Mouse (Mus musculus) small intestine, adult 2 months (tissue): ENCODE results near the gene Zhx3. TPM values are rescaled to one million over a fixed set of nuclear protein-coding genes. Genes with fewer than 3 reads are reported as not detected.

Experiments used
- H3K27ac ChIP-seq: fragments of 200-500 bp; 2 replicates; pipeline ENCODE4 v1.5.1; 2012; ENCODE audit warnings: low read depth, low read length, control low read depth, inconsistent platforms; ENCODE audit not compliant: insufficient read depth
- H3K27me3 ChIP-seq: fragments of 200-500 bp; 2 replicates; pipeline ENCODE4 v1.6.1; 2012; ENCODE audit warnings: mild to moderate bottlenecking, moderate library complexity, low read length, inconsistent platforms; ENCODE audit not compliant: control insufficient read depth, insufficient read depth
- H3K36me3 ChIP-seq: fragments of 200-500 bp; 2 replicates; pipeline ENCODE4 v1.6.1; 2012; ENCODE audit warnings: mild to moderate bottlenecking, low read length, control low read depth, inconsistent platforms; ENCODE audit not compliant: control insufficient read depth, insufficient read depth
- H3K4me1 ChIP-seq: fragments of 200-500 bp; 2 replicates; pipeline ENCODE4 v1.6.1; 2012; ENCODE audit warnings: low read length, inconsistent platforms, mixed read lengths; ENCODE audit not compliant: control insufficient read depth, insufficient read depth, insufficient read length
- H3K4me3 ChIP-seq: fragments of 200-500 bp; 2 replicates; pipeline ENCODE4 v1.5.1; 2012; ENCODE audit warnings: low read depth, mild to moderate bottlenecking, control low read depth, inconsistent platforms, low read length, moderate library complexity
- CTCF ChIP-seq: fragments of 200-500 bp; IDR thresholded peaks from 2 replicates; pipeline ENCODE4 v1.5.1; 2012; ENCODE audit warnings: low read depth, mild to moderate bottlenecking, control low read depth, inconsistent platforms, low read length, moderate library complexity, mixed read lengths; ENCODE audit not compliant: insufficient replicate concordance, insufficient read length; ENCODE audit errors: extremely low read depth
- POLR2A ChIP-seq: fragments of 200-500 bp; IDR thresholded peaks from 2 replicates; pipeline ENCODE4 v1.6.1; 2012; ENCODE audit warnings: low read depth, mild to moderate bottlenecking, control low read depth, inconsistent platforms, low read length, moderate library complexity
- whole genome bisulfite sequencing: fragments of 180-500 bp; shearing (Covaris S2); methylation state at CpG from one replicate; pipeline ENCODE4 v1.1.7; 2018; 5-methylcytosine and 5-hydroxymethylcytosine counted together
- polyA plus RNA-seq: library from polyadenylated mRNA; depleted of rRNA; stranded (reverse); fragments of >200 nt; gene quantifications from 2 replicates; pipeline ENCODE4 v1.2.3, GENCODE M21; 2012

Gene Zhx3
- polyA plus RNA-seq, 1 experiment, result 6.2 TPM

DNA sequence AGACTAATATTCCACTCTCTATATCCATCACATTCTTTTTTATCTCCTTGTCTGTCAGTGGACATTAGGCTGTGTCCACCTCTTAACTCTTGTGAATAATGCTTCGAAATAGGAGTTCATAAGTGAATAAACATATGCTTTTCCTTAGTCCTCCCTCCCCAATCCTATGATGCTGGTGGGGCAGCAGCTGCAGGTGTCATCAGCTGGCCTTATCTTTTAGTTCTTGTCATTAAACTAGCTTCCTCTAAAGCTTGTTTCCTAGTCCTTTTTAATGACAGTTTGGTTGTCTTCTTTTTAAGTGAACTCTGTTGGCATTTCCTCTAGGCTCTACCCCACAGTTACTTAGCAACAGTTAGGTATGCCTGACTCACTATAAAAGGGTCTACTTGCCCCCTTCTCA, 83.8 kb downstream of the Zhx3 start:
- TF ChIP-seq CTCF, result no peak
- no peak for TF ChIP-seq POLR2A
- Histone ChIP-seq H3K4me3 (no peak overlapping the region), H3K36me3 (no peaks in the 10 kb centered on the region), H3K27me3 (no peaks in the 10 kb centered on the region), H3K4me1 (peaks cover 4% of the 10 kb centered on the region; the same call in 1 of the 2 replicates), H3K27ac (no peak overlapping the region)
- 86% methylated on average over 1 of the region's 1 CpGs for WGBS

DNA sequence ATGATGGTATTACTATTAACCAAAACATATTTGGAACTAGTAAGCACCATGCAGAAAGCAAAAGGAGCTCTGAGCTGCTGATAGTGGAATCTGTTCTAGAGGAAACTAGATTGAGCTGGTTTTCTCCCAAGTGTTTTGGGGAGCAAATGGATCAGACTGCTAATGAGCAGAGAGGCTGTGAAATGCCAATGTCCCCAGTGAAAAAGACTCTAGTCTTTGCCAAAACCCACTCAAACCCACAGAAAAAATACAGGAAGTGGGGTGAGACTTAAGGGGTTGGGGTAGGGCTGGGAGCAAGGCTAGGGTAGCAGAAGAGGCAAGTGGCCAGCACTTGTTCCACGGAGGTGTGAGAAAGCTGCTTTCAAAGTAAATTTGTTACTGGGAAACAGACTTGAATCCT, 86.5 kb downstream of the Zhx3 start:
- no peaks in the 10 kb centered on the region for H3K27me3 ChIP-seq
- WGBS, result 75% methylated on average over 1 of the region's 1 CpGs
- no peak for TF ChIP-seq POLR2A
- no peak for TF ChIP-seq CTCF
- no peak overlapping the region for H3K27ac ChIP-seq
- peaks cover 4% of the 10 kb centered on the region; the same call in 1 of the 2 replicates for H3K4me1 ChIP-seq
- H3K4me3 ChIP-seq, result no peak overlapping the region
- H3K36me3 ChIP-seq, result peaks cover 3% of the 10 kb centered on the region; the same call in 1 of the 2 replicates

DNA sequence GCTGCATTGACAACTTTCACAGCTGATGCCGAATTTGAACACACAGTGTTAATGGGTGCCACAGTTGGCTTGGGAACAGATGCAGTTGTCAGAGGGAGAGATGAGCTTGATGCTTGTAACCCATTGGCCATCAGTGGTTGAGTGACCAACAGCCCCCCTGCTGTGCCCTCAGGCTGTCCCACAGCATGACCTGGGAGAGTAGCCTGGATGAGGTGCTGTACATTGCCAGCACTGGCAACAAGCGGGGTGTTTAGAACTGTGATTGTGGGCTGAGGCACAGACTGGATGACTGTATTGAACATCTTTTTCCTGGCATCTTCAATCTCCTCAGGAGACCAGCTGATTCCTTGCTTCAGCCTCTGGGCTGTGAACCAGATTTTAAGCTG, 92.0 kb downstream of the Zhx3 start:
- H3K4me1 ChIP-seq, result no peaks in the 10 kb centered on the region
- H3K27ac ChIP-seq, result no peak overlapping the region
- peaks cover 11% of the 10 kb centered on the region for H3K36me3 ChIP-seq
- H3K27me3 ChIP-seq, result no peaks in the 10 kb centered on the region
- TF ChIP-seq CTCF, result no peak
- 92% methylated on average over 2 of the region's 2 CpGs for WGBS
- no peak overlapping the region for H3K4me3 ChIP-seq

DNA sequence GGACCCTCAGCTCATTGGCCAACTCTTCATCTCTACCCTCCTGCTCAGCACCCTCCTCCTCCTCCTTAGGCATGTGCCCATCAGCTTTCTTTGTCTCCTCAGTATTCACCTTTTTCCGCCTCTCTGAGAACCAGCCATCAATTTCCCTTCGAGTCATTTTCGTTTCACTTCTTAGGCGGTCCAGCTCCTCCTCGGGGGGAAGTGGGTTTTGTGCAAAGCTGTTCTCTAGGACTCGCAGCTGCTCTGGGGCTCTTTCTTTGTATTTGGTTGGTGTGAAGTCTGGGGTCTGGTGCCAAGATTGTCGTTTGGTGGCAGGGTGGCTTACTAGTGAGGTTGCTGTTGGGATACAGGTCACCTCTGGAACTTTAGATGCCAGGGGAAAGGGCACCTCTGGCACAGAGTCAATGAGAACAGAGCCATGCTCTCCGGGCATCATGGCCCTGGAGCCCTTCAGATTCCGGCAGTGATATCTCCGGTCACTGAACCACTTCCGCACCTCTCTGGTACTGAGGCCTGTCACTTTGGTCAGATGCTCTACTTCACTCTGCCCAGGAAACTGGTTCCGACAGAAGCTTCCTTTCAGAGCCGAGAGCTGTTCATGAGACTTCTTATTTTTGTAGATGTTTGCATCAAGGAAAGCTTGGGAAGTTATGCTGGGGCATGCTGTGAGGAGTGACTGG, 92.5 kb downstream of the Zhx3 start:
- H3K4me1 ChIP-seq, result no peaks in the 10 kb centered on the region
- WGBS, result 90% methylated on average over 13 of the region's 13 CpGs
- H3K27me3 ChIP-seq, result no peaks in the 10 kb centered on the region
- TF ChIP-seq POLR2A (no peak), CTCF (no peak)
- H3K27ac ChIP-seq, result no peak overlapping the region
- H3K36me3 ChIP-seq, result peaks cover 11% of the 10 kb centered on the region
- H3K4me3 ChIP-seq, result no peak overlapping the region

DNA sequence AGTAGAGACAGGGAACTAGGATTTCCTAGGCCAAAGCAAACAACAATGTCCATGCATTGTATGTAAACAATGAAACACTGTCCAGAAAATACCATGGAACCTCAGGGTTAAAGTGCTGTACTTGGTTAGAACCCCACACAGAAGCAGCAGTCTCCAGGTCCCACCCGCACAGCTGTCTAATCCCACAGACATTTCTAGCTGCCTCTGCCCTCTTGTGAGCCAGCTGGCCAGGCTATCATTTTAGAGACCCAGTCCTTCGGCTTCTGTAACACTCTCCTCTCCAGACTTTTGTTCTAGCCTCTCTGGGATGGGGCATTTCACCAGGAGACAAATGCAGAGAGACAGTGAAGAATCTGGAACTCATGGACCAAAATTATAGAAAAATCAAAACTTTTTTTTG, 94.8 kb downstream of the Zhx3 start:
- Histone ChIP-seq H3K27ac (no peak overlapping the region), H3K36me3 (peaks cover 11% of the 10 kb centered on the region), H3K4me3 (no peak overlapping the region), H3K27me3 (no peaks in the 10 kb centered on the region), H3K4me1 (no peaks in the 10 kb centered on the region)
- WGBS, result 78% methylated on average over 2 of the region's 2 CpGs
- TF ChIP-seq POLR2A, result no peak
- no peak for TF ChIP-seq CTCF

DNA sequence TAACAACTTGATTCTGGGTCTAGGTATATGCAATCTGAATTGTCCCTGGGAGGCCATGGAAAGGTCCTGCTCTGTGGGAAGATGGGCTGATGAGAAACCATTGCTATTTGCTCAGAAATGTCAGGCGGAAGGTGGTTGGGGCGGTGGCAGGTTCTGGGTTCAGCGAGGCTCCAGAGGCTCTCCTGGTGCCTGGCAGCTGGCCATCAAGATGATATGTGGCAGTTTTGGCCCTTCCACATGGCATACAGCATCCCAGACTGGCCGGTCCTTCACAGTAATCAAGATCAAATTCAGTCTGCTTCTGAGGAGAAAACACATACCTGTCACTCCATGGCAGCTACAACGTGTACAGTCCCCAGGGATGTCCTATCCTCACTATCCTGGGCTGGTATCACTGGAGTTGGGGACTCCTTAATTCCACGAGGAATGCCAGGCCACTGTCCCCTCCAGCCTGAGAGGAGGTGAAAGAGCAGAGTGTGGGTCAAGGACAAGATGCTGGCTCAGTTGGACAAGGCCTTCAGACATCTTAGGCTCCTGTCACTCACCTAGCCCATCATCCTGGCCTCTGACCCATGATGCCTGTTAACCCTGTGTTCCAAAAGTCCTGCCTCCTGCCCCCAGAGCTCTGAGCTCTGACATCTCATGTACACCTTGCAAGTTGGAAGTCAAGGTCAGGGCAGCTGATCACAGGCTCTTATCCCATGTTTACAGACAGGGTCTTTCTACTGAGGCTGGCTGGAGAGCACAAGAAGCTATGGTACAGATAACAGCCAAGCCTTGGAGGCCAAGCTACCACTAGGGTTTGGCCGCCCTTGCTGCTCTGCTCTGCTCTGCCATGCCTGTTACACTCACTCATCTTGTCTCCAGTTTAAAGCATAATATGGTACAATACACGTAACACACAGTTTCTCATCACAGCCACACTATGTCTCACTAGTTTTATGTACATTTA, 101.2 kb downstream of the Zhx3 start:
- no peaks in the 10 kb centered on the region for H3K4me1 ChIP-seq
- no peak for TF ChIP-seq CTCF
- no peak for TF ChIP-seq POLR2A
- no peaks in the 10 kb centered on the region; the same call in 1 of the 2 replicates for H3K36me3 ChIP-seq
- H3K4me3 ChIP-seq, result no peak overlapping the region
- H3K27me3 ChIP-seq, result no peaks in the 10 kb centered on the region
- 87% methylated on average over 8 of the region's 8 CpGs for WGBS
- H3K27ac ChIP-seq, result no peak overlapping the region

DNA sequence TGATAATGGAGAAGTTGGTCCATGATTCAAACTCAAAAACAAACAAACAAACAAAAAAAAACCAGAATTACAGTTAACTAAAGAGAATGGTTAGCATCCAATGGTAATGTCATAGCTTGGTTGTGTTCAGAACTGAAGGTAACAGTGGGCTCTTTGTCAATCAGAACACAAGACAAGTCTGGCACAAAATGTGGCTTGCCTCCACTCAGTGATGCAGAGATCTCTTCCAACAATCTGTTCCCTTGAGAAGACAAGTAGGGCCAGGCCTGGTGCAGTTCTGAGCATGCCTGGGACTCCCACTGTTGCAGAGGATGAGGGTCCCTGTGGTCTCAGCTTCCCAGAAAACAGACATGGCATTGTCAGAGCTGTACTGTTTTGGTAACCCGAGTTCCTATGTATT, 101.9 kb downstream of the Zhx3 start:
- Histone ChIP-seq H3K36me3 (no peaks in the 10 kb centered on the region; the same call in 1 of the 2 replicates), H3K4me3 (no peak overlapping the region), H3K4me1 (no peaks in the 10 kb centered on the region), H3K27ac (no peak overlapping the region), H3K27me3 (no peaks in the 10 kb centered on the region)
- 90% methylated on average over 1 of the region's 1 CpGs for WGBS
- no peak for TF ChIP-seq POLR2A
- TF ChIP-seq CTCF, result no peak
